Mouse (Mus musculus): ENCODE data around the gene Prr22. TPM values are rescaled to one million over a fixed set of nuclear protein-coding genes. Genes with fewer than 3 reads are reported as not detected.
A peak's percentile ranks its signal among the peaks of the same experiment; 100 is the strongest.

Gene Prr22
- polyA plus RNA-seq, 3 experiments from 2014 or later, result 0.59 to 0.79 (median 0.75) TPM

DNA sequence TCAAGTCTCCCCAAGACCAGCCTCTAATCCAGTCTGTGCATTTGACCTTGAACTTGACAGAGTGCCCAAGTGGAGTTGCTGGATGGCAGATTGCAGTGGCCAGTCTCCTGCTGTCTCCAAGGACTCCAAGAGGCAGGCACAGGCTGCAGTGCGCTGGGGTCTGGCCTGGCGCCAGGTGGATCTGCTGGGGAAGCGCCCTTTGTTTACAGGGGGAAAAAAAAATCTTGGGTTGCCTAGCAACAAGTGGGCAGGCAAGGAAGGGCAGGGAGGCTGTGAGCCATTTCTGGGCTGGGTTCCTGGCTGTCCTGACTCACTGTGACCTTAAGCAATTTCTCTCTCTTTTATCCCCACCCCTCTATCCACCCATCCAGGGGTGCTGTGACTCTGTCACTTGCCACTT, 40.2 kb downstream of the Prr22 start:
- ATAC-seq, result no peak

DNA sequence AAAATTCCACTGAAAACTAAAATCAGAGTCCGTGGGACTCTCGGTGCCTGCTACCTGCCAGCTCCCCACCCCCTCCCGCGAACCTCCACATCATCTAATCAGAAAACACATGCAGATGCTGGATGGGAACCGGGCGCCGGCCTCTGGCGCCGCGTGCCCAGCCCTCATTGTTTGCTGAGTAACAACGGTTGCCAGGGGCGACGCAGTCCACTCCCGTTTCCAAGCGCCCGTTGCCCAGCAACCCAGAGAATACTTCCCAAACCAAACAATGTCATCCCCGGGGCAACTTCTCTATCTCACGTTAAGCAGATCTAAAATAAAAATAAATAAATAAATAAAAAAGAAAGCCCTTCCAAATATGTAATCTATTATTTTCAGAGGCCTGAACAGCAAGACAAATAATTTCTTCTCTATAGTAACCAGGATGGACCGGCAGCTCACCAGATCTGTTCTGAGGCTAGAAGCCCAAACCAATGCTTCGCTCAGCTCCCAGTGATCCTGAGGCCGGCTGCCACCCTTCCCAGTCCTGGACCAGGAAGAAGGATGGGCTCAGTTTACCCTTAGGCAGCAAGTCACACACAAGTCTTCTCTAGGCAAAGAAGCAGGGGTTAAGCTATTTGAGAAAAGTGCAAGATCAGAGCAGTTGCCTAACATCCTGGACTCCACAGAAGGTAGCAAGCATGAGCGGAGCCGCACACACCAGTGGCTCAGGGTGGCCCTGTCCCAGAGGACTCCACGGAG, 44.4 kb downstream of the Prr22 start:
- ATAC-seq, result no peak

DNA sequence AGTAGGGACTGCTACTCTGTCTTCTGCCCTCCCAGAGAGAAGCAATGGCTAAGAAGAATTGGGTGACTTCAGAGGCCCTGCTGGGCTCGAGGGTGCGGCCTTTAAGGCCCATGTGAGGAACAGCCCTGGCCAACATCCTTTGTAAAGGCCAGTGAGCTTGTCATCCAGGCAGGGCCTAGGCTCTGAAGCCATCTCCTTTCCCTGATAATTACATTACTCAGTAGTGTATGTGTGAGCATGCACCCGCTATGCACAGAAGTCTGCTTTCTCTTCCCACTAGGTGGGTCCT, 45.0 kb downstream of the Prr22 start:
- ATAC-seq, result no peak

DNA sequence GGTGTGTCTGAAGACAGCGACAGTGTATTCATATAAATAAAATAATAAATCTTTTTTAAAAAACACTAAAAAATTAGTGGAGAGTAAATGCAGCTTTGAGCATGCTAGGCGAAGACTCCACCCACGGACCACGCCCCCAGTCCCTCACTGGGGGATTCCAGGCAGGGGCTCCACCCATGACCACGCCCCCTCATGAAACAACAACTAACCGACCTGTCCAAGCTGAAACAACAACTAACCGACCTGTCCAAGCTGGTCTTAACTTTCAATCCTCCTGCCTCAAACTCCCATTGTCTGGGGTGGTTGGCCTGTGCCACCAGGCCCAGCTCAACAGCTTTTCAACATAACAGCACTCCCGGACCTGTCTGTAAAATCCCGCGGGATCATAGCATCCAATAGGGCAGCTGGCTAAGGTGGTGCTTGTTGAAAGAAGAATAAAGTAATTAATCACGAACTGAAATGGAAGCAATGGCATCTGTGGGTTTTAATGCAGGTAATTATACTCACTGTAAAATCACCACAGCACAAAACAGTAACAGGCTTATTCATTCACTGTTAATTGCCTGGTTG, 48.1 kb downstream of the Prr22 start:
- no peak for ATAC-seq

DNA sequence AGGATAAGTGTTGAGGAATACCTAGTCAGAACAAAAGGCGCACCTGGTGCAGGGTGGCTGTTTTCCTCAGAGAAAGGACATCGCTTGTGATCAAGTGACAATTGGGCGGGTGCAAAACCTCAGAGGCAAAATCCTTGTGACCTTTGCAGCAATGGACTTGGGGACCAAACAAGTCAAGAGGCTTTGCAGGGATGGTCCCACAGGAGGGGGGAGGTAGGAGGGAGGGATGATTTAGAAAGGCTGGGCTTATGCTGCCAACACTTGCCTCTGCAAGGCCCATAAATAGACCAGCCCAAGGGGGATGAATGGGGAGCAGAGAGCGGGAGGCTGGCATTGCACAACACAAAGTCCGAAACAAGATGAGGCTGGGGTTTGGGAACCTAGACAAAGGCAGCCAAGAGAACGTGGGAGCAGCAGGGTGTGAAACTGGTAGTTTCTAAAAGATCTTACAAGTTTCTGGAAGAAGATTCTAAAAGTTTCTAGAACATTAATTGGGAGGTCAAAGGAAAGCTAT, 49.0 kb downstream of the Prr22 start:
- ATAC-seq, result peak; percentile 3

DNA sequence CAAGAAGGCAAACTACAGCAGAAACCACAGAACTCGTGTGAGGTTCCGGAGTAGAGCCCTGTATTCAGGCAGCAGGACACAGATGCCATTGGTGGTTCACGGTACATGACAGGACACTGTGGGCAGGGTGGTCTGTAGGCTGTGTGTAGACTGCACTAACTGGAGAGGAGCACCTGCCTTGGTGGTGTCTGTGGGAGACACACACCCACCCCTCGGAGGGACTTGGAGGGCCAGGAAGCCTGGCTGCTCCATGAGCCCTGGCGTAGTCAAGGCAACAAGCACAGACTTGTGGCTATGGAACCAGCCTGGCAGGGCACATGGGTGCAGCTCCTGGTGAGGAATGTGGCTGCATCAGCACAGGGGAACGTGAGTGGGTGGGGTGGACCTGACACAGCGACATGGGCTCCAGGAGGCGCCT, 49.7 kb downstream of the Prr22 start:
- peak; percentile 94 for ATAC-seq

Other genes with a start within 250 kb of the Prr22 start
- 1 to 10 TPM in 2 of 3 experiments, under 1 TPM in 1; 0.67 to 4.4 (median 3.5) TPM for gene Gm20219, start 215.9 kb upstream of the Prr22 start, polyA plus RNA-seq (2017; shearing (Covaris generic))
- 10 to 100 TPM; 35.0 to 55.9 (median 51.8) TPM for gene Safb2, start 185.7 kb upstream of the Prr22 start, polyA plus RNA-seq (2017; shearing (Covaris generic))
- 10 to 100 TPM; 36.9 to 55.3 (median 39.7) TPM for gene Safb, start 185.4 kb upstream of the Prr22 start, polyA plus RNA-seq (2017; shearing (Covaris generic))
- 100 to 1,000 TPM; 203 to 308 (median 286) TPM for gene 2410015M20Rik, start 160.5 kb upstream of the Prr22 start, polyA plus RNA-seq (2017; shearing (Covaris generic))
- gene Rpl36, start 156.8 kb upstream of the Prr22 start, polyA plus RNA-seq (2017; shearing (Covaris generic)), result 1,000 to 10,000 TPM; 2,478 to 5,003 (median 4,913) TPM
- 1 to 10 TPM; 7.5 to 8.1 (median 8.1) TPM for gene Lonp1, start 143.4 kb upstream of the Prr22 start, polyA plus RNA-seq (2017; shearing (Covaris generic))
- 1 to 10 TPM in 2 of 3 experiments, under 1 TPM in 1; 0.68 to 3.9 (median 3.3) TPM for gene Catsperd, start 142.1 kb upstream of the Prr22 start, polyA plus RNA-seq (2017; shearing (Covaris generic))
- gene Ranbp3, start 97.0 kb upstream of the Prr22 start, polyA plus RNA-seq (2017; shearing (Covaris generic)), result 10 to 100 TPM; 54.4 to 59.4 (median 58.4) TPM
- 100 to 1,000 TPM; 216 to 257 (median 247) TPM for gene Ndufa11, start 52.5 kb upstream of the Prr22 start, polyA plus RNA-seq (2017; shearing (Covaris generic))
- 1 to 10 TPM; 3.1 to 7.4 (median 3.8) TPM for gene Vmac, start 52.2 kb upstream of the Prr22 start, polyA plus RNA-seq (2017; shearing (Covaris generic))
- not detected for gene Nrtn, start 12.7 kb upstream of the Prr22 start, polyA plus RNA-seq (2017; shearing (Covaris generic))
- gene Dus3l, start 5.5 kb upstream of the Prr22 start, polyA plus RNA-seq (2017; shearing (Covaris generic)), result 10 to 100 TPM; 16.2 to 34.6 (median 34.0) TPM
- gene Rfx2, start 60.8 kb downstream of the Prr22 start, polyA plus RNA-seq (2017; shearing (Covaris generic)), result 1 to 10 TPM in 2 of 3 experiments, under 1 TPM in 1; 0.62 to 3.3 (median 1.5) TPM
- not detected for gene Acsbg2, start 104.2 kb downstream of the Prr22 start, polyA plus RNA-seq (2017; shearing (Covaris generic))
- gene 1700061G19Rik, start 105.2 kb downstream of the Prr22 start, polyA plus RNA-seq (2017; shearing (Covaris generic)), result under 1 TPM; 0.21 to 0.57 (median 0.28) TPM
- gene Mllt1, start 165.2 kb downstream of the Prr22 start, polyA plus RNA-seq (2017; shearing (Covaris generic)), result 1 to 10 TPM; 5.4 to 6.2 (median 5.6) TPM
- gene Acer1, start 211.9 kb downstream of the Prr22 start, polyA plus RNA-seq (2017; shearing (Covaris generic)), result not detected
- 100 to 1,000 TPM in 2 of 3 experiments, 10 to 100 TPM in 1; 61.9 to 113 (median 112) TPM for gene Clpp, start 220.1 kb downstream of the Prr22 start, polyA plus RNA-seq (2017; shearing (Covaris generic))
- gene Alkbh7, start 227.1 kb downstream of the Prr22 start, polyA plus RNA-seq (2017; shearing (Covaris generic)), result 10 to 100 TPM; 20.3 to 29.1 (median 22.2) TPM
- 1 to 10 TPM in 1 of 3 experiments, under 1 TPM in 1, not detected in 1; 0.82 to 1.5 TPM for gene Pspn, start 229.8 kb downstream of the Prr22 start, polyA plus RNA-seq (2017; shearing (Covaris generic))
- gene Gtf2f1, start 241.0 kb downstream of the Prr22 start, polyA plus RNA-seq (2017; shearing (Covaris generic)), result 10 to 100 TPM; 66.8 to 86.1 (median 78.3) TPM
- gene Gm17949, start 241.2 kb downstream of the Prr22 start, polyA plus RNA-seq (2017; shearing (Covaris generic)), result 1 to 10 TPM in 1 of 3 experiments, under 1 TPM in 2; 0.51 to 1.7 (median 0.67) TPM